Mouse (Mus musculus): ENCODE measurements around the gene Cep131.

DNA sequence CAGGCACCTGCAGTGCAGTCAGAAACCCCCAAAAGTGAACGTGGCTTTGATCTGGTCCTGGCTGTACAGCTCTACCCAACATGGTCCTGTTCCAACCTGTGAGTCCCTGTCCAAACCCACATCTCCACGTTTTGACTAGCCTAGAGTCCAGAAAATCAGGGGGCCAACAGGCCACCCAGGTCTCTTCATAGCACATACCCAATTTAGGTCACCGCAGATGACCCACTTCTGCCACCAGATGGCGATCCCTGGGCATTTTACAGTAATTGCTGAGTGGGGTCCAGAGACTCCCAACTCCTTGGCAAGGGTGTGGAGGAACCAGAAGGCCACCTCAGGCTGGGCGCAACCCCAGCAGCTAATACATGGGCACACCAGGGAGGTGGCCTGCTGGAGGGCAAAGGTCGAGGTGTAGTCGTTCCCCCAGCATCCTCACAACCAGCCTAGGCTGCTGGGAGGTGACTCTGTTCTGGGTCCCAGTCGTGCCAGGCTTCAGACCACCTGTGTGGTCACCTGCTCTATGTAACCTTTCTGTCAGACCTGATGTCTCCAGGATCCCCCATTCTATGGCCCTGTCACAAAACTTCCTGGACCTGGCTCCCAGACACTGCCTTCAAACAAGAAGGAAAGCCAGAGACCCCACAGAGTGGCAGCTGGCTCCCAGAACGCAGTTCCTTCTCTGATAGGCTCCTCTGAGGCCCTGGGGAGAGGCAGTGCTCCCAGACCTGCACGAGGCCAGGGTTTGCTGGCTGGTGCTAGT lies 56.3 kb downstream of the Cep131 start:
- TF ChIP-seq CTCF (IDR thresholded peaks at IDR 0.05; ENCODE audit: low read depth, low read length), result peak; percentile 87
- no peak for TF ChIP-seq POLR2A (IDR thresholded peaks at IDR 0.05; ENCODE audit: borderline replicate concordance, low read depth, low read length)

Measured in bone marrow macrophage, adult 2 months (primary cell).